Mouse (Mus musculus) CD4-positive, CD25-positive, alpha-beta regulatory T cell (primary cell): Measurements from ENCODE around the gene Vmn2r75. TPM values are rescaled to one million over a fixed set of nuclear protein-coding genes. Genes with fewer than 3 reads are reported as not detected.

Experiments used
- polyA plus RNA-seq: library from polyadenylated mRNA; unstranded; fragments of 100-300 nt; shearing (Covaris generic); gene quantifications from one replicate; pipeline ENCODE4 v1.2.1, GENCODE M21; 2017

The Vmn2r75 gene
- not detected for polyA plus RNA-seq

GRCm38 (mm10) chr7:86171678-86172077 is at the start of gene Vmn2r75:
Gene Vmn2r75 (minus strand): TSS chr7:86171778.

Other genes starting within 250 kb of the Vmn2r75 start
- 0.08 TPM for gene Vmn2r74, start 210.1 kb downstream of the Vmn2r75 start, polyA plus RNA-seq
- 0.05 TPM for gene Vmn2r76, start 74.5 kb upstream of the Vmn2r75 start, polyA plus RNA-seq
- gene Olfr310, start 105.4 kb upstream of the Vmn2r75 start, polyA plus RNA-seq, result not detected
- gene Olfr309, start 141.9 kb upstream of the Vmn2r75 start, polyA plus RNA-seq, result not detected
- gene Olfr308, start 153.9 kb upstream of the Vmn2r75 start, polyA plus RNA-seq, result not detected
- gene Olfr307, start 165.8 kb upstream of the Vmn2r75 start, polyA plus RNA-seq, result 0.06 TPM
- not detected for gene Olfr305, start 195.2 kb upstream of the Vmn2r75 start, polyA plus RNA-seq
- not detected for gene Olfr304, start 214.9 kb upstream of the Vmn2r75 start, polyA plus RNA-seq
- not detected for gene Olfr303, start 226.0 kb upstream of the Vmn2r75 start, polyA plus RNA-seq
- gene Olfr301, start 232.1 kb upstream of the Vmn2r75 start, polyA plus RNA-seq, result not detected